Mouse (Mus musculus): ENCODE results near the gene Cst7.

DNA sequence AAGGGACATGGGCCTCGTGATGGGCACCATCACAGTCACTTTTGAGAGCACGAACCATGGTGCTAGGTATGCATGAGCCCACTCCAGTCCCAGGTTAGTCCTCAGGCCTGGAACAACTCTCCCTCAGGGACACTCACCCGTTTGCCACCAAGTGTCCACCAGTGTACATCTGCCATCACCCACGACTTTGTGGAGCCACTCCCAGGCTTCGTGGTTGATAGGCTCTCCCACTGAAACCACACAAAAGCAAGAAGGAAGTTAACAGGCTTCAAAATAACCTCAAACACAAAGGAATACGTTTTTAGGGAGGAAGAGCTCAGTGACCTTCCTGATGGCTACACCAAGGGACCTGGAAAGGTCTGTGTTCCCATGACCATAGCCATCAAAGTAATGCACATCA is 56.9 kb downstream of the Cst7 start:
- no peak for TF ChIP-seq POLR2A (IDR thresholded peaks at IDR 0.05; ENCODE audit: extremely low read depth, insufficient read depth, low read length)
- no peak for TF ChIP-seq CTCF (IDR thresholded peaks at IDR 0.05; ENCODE audit: low read depth, low read length)
